Mouse (Mus musculus) CD8-positive naive resting alpha-beta T cell, adult 2 months (primary cell): Measurements from ENCODE around the gene Cdk7.

Experiments
- DNase-seq, 2 experiments: peaks; one replicate each; pipeline ENCODE4 v3.0.0; 2022; ENCODE audit warnings: low read depth in 2 of 2, low spot score in 2 of 2

The Cdk7 gene

GRCm38 (mm10) chr13:100728086-100728485 lies 2.7 kb downstream of the Cdk7 start:
- no peak for DNase-seq

GRCm38 (mm10) chr13:100725194-100725593 lies 5.5 kb downstream of the Cdk7 start:
- no peak for DNase-seq

- DNase-seq = no peak
Observed at GRCm38 (mm10) chr13:100724051-100724754, 6.5 kb downstream of the Cdk7 start.

GRCm38 (mm10) chr13:100721656-100722055 lies 9.1 kb downstream of the Cdk7 start:
- DNase-seq = no peak

GRCm38 (mm10) chr13:100715467-100715866 lies 15.3 kb downstream of the Cdk7 start:
- no peak for DNase-seq

- DNase-seq = no peak
Observed at GRCm38 (mm10) chr13:100706206-100706605, 24.5 kb downstream of the Cdk7 start.

GRCm38 (mm10) chr13:100703468-100703867 lies 27.3 kb downstream of the Cdk7 start:
- DNase-seq = no peak

- no peak for DNase-seq
Observed at GRCm38 (mm10) chr13:100698866-100699265, 31.9 kb downstream of the Cdk7 start.

- DNase-seq = no peak
Observed at GRCm38 (mm10) chr13:100697541-100697940, 33.2 kb downstream of the Cdk7 start.

- no peak for DNase-seq
Observed at GRCm38 (mm10) chr13:100687513-100687912, 43.2 kb downstream of the Cdk7 start.

GRCm38 (mm10) chr13:100684355-100684754 lies 46.4 kb downstream of the Cdk7 start:
- no peak for DNase-seq

- DNase-seq = no peak
Observed at GRCm38 (mm10) chr13:100682837-100683236, 47.9 kb downstream of the Cdk7 start.

- DNase-seq = no peak
Observed at GRCm38 (mm10) chr13:100681615-100682014, 49.1 kb downstream of the Cdk7 start.

GRCm38 (mm10) chr13:100675936-100676635 lies 54.7 kb downstream of the Cdk7 start:
- no peak for DNase-seq

GRCm38 (mm10) chr13:100670181-100670741 lies 60.5 kb downstream of the Cdk7 start:
- peak in 1 of 2 experiments; percentile 11 for DNase-seq

- peak; percentile 36 for DNase-seq
Observed at GRCm38 (mm10) chr13:100669291-100670022, 61.3 kb downstream of the Cdk7 start, which contains the start of gene Ccdc125. TSS of gene Ccdc125 (plus strand) at chr13:100669717.

GRCm38 (mm10) chr13:100659864-100660456 lies 70.8 kb downstream of the Cdk7 start:
- peak; percentile 36 to 58 for DNase-seq

- DNase-seq = no peak
Observed at GRCm38 (mm10) chr13:100658091-100658490, 72.6 kb downstream of the Cdk7 start.
